Mouse (Mus musculus) thymus, adult 2 months (tissue): ENCODE measurements at regions not wholly inside any gene's neighbourhood (a gene's known extent, or its start where the extent isn't known, plus 50 kb on each side); places are given as distances from the start of the nearest gene placed in this dataset.

Source experiments
- CTCF ChIP-seq: fragments of 200-500 bp; IDR thresholded peaks from 2 replicates; pipeline ENCODE4 v1.5.1; 2012; ENCODE audit warnings: mild to moderate bottlenecking, control low read depth, low read length, moderate library complexity, borderline replicate concordance; ENCODE audit not compliant: control insufficient read depth, poor library complexity, insufficient read depth; ENCODE audit errors: extremely low read depth
- POLR2A ChIP-seq: fragments of 200-500 bp; IDR thresholded peaks from 2 replicates; pipeline ENCODE4 v1.6.1; 2012; ENCODE audit warnings: mild to moderate bottlenecking, low read length, control low read depth, moderate library complexity; ENCODE audit not compliant: control insufficient read depth, poor library complexity, insufficient read depth; ENCODE audit errors: extremely low read depth

DNA sequence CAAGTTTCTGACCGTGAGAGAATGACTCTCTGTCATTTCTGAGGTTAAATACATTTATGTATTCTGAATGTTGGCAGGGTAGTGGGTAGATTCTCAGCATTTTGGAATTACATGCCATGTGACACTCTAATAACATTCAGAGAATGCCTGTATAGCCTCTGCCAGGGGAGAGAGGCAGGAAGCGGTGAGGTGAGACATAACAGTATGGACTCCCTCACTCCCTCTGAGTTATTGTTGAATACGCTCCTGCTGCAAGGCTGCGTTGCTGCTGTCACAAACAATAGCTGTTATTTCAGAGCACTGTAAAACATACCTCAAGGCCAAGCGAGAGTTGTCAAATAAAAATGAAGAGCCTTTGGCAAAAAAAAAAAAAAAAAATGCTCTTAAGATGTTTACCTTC lies 477.9 kb downstream of the Klf12 start:
- TF ChIP-seq CTCF (no peak), POLR2A (no peak)
